Mouse (Mus musculus) kidney, postnatal 0 days (tissue): ENCODE results near the gene Ociad1. TPM values are rescaled to one million over a fixed set of nuclear protein-coding genes. Genes with fewer than 3 reads are reported as not detected.

Source experiments
- ATAC-seq: fragments of 200-750 bp; cut with Nextera tagmentation; replicated peaks from 2 replicates; pipeline ENCODE4 v1.8.0; 2017; ENCODE audit warnings: low read depth, moderate number of reproducible peaks, moderate TSS enrichment, moderate library complexity; ENCODE audit not compliant: low FRiP score
- DNase-seq: peaks from one replicate; pipeline ENCODE4 v3.0.0-alpha.2; 2016; ENCODE audit warnings: low spot score
- H3K27ac ChIP-seq: fragments of 300-500 bp; sonication (generic); 2 replicates; pipeline ENCODE4 v1.5.1; 2014; ENCODE audit warnings: mild to moderate bottlenecking
- H3K27me3 ChIP-seq: fragments of 300-500 bp; sonication (generic); 2 replicates; pipeline ENCODE4 v1.6.1; 2014; ENCODE audit warnings: low read length, mixed read lengths; ENCODE audit not compliant: insufficient read depth
- H3K36me3 ChIP-seq: fragments of 300-500 bp; sonication (generic); 2 replicates; pipeline ENCODE4 v1.6.1; 2014; ENCODE audit warnings: low read length, mixed read lengths; ENCODE audit not compliant: insufficient read depth
- H3K4me1 ChIP-seq: fragments of 300-500 bp; sonication (generic); replicated peaks from 2 replicates; pipeline ENCODE4 v1.6.1; 2014; ENCODE audit warnings: antibody characterized with exemption, low read length, mixed read lengths; ENCODE audit not compliant: insufficient read depth
- H3K4me2 ChIP-seq: fragments of 300-500 bp; sonication (generic); 2 replicates; pipeline ENCODE4 v1.6.1; 2014; ENCODE audit warnings: mild to moderate bottlenecking, low read length, moderate library complexity, mixed read lengths
- H3K4me3 ChIP-seq: fragments of 300-500 bp; sonication (generic); replicated peaks from 2 replicates; pipeline ENCODE4 v1.5.1; 2014; ENCODE audit warnings: low read depth, low read length
- H3K9ac ChIP-seq: fragments of 300-500 bp; sonication (generic); 2 replicates; pipeline ENCODE4 v1.6.1; 2014; ENCODE audit warnings: low read depth, low read length
- H3K9me3 ChIP-seq: fragments of 300-500 bp; sonication (generic); replicated peaks from 2 replicates; pipeline ENCODE4 v1.6.1; 2016; ENCODE audit warnings: low read length, inconsistent platforms, mixed read lengths
- CTCF ChIP-seq: IDR thresholded peaks from 2 replicates; pipeline ENCODE4 v1.5.1; 2016; ENCODE audit warnings: antibody characterized with exemption, low read depth, mild to moderate bottlenecking, moderate library complexity
- WGBS: fragments of 180-500 bp; shearing (Covaris S2); extraction: QIAGEN DNeasy Blood & Tissue Kit; methylation state at CpG from one replicate; pipeline ENCODE4 v1.1.7; 2014; 5-methylcytosine and 5-hydroxymethylcytosine counted together
- polyA plus RNA-seq: library from polyadenylated mRNA; unstranded; fragments of >200 nt; fragmentation: Nextera tagmentation; extraction: Ambion mirVana; gene quantifications from 2 replicates; pipeline ENCODE4 v1.2.1, GENCODE M21; 2015

Gene Ociad1
- polyA plus RNA-seq: 209 and 222 TPM in 2 replicates

GRCm38 (mm10) chr5:73292502-73293457 is at the start of gene Ociad1:
Gene Ociad1 (plus strand): TSS chr5:73292784.
- DNase-seq: peak; percentile 99
- Histone ChIP-seq H3K4me1 (0 out of 2 replicates have a peak, but pooled peaks cover 3% of the 10 kb centered on the region), H3K36me3 (0 out of 2 replicates have a peak, but pooled peaks cover 16% of the 10 kb centered on the region), H3K27me3 (no peaks in the 10 kb centered on the region), H3K9ac (peak within 1 kb of the TSS; percentile 82), H3K4me3 (peak within 1 kb of the TSS; percentile 96), H3K27ac (peak within 1 kb of the TSS; percentile 94), H3K9me3 (no peaks in the 10 kb centered on the region), H3K4me2 (peak within 1 kb of the TSS; percentile 73)
- ATAC-seq: peak; percentile 99
- WGBS: under 1% methylated on average over 48 of the region's 58 CpGs
- TF ChIP-seq CTCF: peak; percentile 3; the same call in 1 of the 2 replicates

DNA sequence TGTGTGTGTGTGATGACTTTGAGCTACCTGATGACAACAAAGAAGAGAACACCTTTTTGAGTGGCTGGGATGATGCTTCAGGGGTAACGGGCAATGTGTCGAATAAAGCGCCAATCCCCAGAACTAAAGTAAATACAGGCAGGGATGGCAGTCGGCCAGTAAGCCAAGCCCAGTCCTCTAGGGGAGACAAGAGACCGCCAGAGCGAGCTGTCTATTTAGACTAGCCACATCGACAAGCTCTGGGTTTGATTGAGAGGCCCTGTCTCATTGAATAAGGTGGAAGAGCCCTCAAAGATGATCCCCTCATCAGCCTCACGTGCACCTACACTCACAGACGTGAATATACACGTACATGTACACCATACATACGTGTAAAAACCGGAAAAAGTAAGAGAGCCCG is 48.2 kb upstream of the Ociad1 start:
- Histone ChIP-seq H3K9ac (no peak overlapping the region), H3K27me3 (no peaks in the 10 kb centered on the region), H3K36me3 (no peaks in the 10 kb centered on the region; the same call in 1 of the 2 replicates), H3K9me3 (no peaks in the 10 kb centered on the region), H3K4me1 (peaks cover 6% of the 10 kb centered on the region; the same call in 1 of the 2 replicates), H3K4me2 (no peak overlapping the region), H3K4me3 (no peak overlapping the region), H3K27ac (no peak overlapping the region)
- DNase-seq (no peak), ATAC-seq (no peak)
- no peak for TF ChIP-seq CTCF
- WGBS: 83% methylated on average over 13 of the region's 13 CpGs

- DNase-seq (no peak), ATAC-seq (no peak)
- no peak for TF ChIP-seq CTCF
- H3K4me3 ChIP-seq: no peak overlapping the region
- WGBS: 81% methylated on average over 6 of the region's 6 CpGs
- no peaks in the 10 kb centered on the region; the same call in 1 of the 2 replicates for H3K36me3 ChIP-seq
- H3K9ac ChIP-seq: no peak overlapping the region
- no peaks in the 10 kb centered on the region for H3K27me3 ChIP-seq
- H3K9me3 ChIP-seq: no peaks in the 10 kb centered on the region
- no peak overlapping the region for H3K27ac ChIP-seq
- H3K4me2 ChIP-seq: no peak overlapping the region
- peaks cover 6% of the 10 kb centered on the region; the same call in 1 of the 2 replicates for H3K4me1 ChIP-seq
Observed at GRCm38 (mm10) chr5:73246414-73246813, 46.2 kb upstream of the Ociad1 start.

GRCm38 (mm10) chr5:73248211-73248610 is 44.4 kb upstream of the Ociad1 start:
- no peaks in the 10 kb centered on the region; the same call in 1 of the 2 replicates for H3K36me3 ChIP-seq
- H3K9me3 ChIP-seq: no peaks in the 10 kb centered on the region
- H3K27me3 ChIP-seq: no peaks in the 10 kb centered on the region
- ATAC-seq (peak; percentile 13; the same call in 1 of the 2 replicates), DNase-seq (peak; percentile 37)
- no peak overlapping the region for H3K27ac ChIP-seq
- no peak for TF ChIP-seq CTCF
- no peak overlapping the region; the same call in 1 of the 2 replicates for H3K4me2 ChIP-seq
- H3K4me1 ChIP-seq: peaks cover 6% of the 10 kb centered on the region; the same call in 1 of the 2 replicates
- WGBS: 49% methylated on average over 8 of the region's 8 CpGs
- H3K4me3 ChIP-seq: no peak overlapping the region
- H3K9ac ChIP-seq: no peak overlapping the region

GRCm38 (mm10) chr5:73249341-73249740 is 43.2 kb upstream of the Ociad1 start:
- no peak for DNase-seq
- Histone ChIP-seq H3K27me3 (no peaks in the 10 kb centered on the region), H3K9ac (no peak overlapping the region), H3K9me3 (no peaks in the 10 kb centered on the region), H3K4me2 (no peak overlapping the region), H3K4me3 (no peak overlapping the region), H3K27ac (no peak overlapping the region), H3K36me3 (no peaks in the 10 kb centered on the region; the same call in 1 of the 2 replicates), H3K4me1 (peaks cover 13% of the 10 kb centered on the region; the same call in 1 of the 2 replicates)
- 95% methylated on average over 4 of the region's 4 CpGs for WGBS
- ATAC-seq: no peak
- TF ChIP-seq CTCF: no peak

DNA sequence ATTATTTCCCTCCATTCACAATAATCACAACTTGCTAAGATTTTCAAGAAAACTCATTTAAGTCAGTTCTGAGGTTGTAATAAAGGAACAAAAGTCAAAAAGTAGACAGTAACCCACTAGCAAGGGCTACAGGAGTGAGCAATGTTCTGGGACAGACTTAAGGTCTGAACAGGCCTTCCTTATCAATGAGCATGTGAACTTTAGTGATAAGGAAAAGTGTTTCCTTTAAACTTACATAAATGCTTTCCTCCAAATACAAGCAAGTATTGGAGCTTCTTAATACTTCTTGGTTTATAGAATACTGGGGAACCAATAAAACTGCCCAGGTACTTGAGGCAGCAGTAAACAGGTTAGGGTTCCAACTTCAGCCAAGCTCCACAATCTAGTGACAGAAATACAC is 39.8 kb upstream of the Ociad1 start:
- no peaks in the 10 kb centered on the region for H3K27me3 ChIP-seq
- no peak for TF ChIP-seq CTCF
- H3K4me3 ChIP-seq: no peak overlapping the region
- no peaks in the 10 kb centered on the region for H3K9me3 ChIP-seq
- H3K4me1 ChIP-seq: peaks cover 13% of the 10 kb centered on the region; the same call in 1 of the 2 replicates
- DNase-seq (no peak), ATAC-seq (no peak)
- no peak overlapping the region for H3K9ac ChIP-seq
- H3K27ac ChIP-seq: no peak overlapping the region
- no peak overlapping the region for H3K4me2 ChIP-seq
- H3K36me3 ChIP-seq: no peaks in the 10 kb centered on the region; the same call in 1 of the 2 replicates
